Mouse (Mus musculus): ENCODE data around the gene Akap6.
A peak's percentile ranks its signal among the peaks of the same experiment; 100 is the strongest.

The Akap6 gene

DNA sequence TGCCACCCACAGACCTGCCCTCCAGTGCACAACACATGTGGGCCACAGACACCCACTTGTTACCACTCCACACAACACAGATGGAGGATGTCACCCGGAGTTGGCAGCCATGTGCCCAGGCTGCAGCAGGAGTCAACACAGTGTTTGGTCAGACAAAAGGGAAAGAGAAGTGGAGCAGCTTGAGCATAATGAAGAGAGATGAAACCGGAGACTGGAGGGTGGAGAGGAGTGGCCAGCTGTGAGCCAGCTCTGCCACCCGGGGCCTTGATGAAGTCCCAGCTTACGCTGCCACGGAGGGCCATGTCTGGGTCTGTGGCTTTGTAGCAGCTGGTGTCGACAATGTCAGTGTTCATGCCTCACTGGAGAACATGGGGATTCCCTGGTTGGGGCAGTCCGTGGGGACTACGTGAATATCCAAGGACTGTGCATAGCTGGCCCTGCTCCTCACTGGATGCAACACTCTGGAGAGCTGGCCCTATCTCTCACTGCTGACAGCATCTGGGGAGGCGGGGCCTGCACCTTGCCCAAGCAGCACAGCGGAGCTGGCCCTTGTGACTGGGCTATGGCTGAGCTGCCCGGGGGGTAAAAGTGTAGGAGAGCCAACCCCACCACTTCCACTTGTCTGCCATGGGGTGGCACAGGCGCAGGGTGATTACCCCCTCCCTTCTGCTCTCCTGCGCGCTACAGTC lies 148.8 kb downstream of the Akap6 start:
- DNase-seq (ENCODE audit: low read depth, low spot score), result no peak

DNA sequence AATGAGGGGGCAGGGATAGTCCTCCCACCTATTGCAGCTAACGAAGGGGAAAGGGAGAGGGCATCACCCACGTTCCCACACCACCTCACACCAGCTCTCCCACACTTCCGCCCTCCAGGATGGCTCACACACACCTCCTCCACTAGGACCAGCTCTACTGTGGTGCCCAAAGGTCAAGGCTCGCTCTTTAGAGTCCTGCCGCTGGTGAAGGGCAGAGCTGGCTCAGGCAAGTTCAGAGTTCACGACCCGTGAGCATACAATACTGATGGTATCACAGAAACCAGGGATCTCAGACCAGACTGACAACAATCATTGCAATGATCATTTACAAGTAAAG lies 149.3 kb downstream of the Akap6 start:
- no peak for DNase-seq (ENCODE audit: low read depth, low spot score)

DNA sequence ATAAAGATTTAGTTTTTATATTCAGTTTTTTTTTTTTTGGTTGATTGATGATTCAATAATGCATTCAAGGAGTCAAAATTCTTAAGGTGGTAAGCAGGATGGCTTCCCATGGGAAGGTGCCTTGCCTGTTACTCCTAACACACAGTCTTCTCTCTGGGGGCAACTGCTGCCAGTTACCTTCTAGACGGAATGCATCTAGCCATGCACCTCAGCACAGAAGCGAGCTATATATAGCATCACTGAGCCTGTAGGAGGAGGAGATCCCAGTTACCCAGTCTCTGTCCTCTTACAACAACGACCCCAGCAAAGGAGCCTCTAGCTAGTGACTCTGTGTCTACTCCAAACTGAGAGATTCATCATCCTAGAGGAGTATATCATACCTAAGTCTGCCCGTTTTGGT lies 150.1 kb downstream of the Akap6 start:
- DNase-seq (ENCODE audit: low read depth, low spot score), result no peak

DNA sequence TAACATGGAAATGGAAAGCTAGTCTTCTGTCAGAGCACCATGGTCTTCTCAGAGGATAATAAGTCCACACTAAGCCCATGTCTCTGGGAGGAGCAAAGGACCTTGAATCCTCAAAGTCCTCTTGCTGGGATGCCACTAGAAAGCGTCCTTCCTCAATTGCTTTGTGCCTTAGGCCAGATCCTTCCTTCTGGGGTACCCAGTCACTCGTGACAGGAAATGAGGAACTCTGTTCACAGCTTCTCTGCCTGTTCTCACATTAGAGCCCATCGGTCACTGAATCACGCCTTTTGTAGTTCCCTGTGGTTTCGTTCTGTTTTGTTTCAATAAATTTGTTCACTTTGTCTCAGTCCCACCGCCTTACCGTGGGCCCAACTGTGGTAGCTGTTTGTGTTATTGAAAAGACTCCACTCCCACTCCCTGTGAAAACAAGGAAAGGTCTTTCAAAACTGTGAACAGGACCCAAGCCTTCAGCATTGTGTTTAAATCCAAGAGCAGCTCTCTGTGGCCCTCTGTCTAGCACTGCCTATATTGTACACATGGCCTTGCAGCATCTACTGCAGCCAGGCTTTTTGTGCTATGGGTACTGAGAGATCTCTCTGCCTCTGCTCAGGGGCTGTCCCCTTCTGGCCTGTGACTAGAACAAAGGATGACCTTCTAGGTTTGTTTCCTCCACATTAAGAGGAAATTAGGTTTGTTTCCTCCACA lies 151.3 kb downstream of the Akap6 start:
- no peak for DNase-seq (ENCODE audit: low read depth, low spot score)

DNA sequence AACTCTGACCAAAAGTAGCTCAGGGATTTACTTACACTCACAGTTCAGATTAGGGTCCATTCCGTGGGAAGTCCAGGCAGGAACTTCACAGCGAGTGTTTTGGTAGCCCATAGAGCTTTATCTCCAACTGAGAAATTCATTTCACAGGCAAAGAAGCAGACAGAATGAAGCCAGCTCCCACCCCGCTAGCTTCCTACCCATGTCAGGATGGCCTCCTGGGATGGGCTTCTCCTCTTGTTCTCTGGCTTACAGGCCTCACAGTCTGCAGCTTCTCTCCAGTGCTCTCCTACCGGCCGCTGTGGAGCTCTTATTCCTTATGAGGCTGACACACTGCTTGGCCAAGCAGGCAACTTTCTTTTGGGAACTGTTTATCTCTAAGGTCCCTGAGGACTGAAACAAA lies 152.0 kb downstream of the Akap6 start:
- DNase-seq (ENCODE audit: low read depth, low spot score), result no peak

DNA sequence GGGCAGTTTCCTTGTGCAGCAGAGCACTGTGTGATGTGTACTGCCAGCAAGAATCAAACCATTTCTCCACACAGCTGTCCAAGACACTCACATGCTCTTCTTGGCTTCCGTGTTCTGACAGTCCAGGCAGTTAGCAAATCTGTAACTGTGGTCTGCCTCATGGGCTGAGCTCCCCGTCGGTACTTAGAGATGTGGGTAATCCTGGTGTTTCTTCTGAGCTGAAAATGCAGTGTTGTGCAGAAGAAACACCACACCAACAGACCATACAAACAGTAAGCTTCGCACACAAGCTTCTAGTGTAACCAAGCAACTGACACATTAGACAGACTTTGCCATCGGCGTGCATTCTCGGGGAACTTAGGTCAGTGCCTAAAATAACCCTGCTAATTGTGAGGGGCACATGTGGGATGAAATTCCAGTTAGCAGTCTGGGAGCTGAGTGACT lies 155.1 kb downstream of the Akap6 start:
- no peak for DNase-seq (ENCODE audit: low read depth, low spot score)

DNA sequence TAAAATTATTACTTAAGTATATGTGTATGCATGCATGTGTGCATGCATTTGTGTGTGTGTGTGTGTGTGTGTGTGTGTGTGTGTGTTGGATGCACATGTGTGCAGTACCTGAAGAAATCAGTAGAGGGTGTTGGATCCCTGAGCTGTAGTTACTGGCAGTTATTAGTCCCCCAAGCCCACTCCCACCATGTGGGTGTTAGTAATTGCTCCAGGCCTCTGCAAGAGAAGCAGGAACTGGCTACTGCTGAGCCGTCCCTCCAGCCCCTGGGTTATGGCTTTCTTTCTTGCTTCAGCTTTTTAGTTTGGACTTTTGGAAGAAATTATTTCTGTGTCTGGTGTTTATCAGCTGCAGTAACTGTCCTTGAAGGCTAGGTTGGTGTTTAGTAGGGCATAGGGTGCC lies 156.9 kb downstream of the Akap6 start:
- DNase-seq (ENCODE audit: low read depth, low spot score), result no peak

DNA sequence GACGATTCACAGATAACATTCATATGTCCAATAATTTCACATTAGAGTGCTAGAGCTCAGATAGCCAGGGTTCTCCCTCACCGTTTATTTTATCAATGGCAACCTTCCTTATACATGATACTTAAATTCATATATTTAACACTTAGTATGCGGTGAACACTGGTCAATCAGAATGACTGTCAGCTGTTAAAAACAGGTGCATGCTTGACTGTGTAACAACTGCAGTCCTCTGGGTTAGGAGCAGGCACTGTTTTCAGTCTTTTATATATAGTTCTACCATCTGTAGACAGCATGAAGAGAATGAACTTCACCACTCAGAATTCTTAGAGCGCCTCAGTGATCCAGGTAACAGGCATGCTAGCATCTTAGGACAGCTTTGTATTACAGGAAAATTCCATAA lies 158.1 kb downstream of the Akap6 start:
- DNase-seq (ENCODE audit: low read depth, low spot score), result no peak

DNA sequence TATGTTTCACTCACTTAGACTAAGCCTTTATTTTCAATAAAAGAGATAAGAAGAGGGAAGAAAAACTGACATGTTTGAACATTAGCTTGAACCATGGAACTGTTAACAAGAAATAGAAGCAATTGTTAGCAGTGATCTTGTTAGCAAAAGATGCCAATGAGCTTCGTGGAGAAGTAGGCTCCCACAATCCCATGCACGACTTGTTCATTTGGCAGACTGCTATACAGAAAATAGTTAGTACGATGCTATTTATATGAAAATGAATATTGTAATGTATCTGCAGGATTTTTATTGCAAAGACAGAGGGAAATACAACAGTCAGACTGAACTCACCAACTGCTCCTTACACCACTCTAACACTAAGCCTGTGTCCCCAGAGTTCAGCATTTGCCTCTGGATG lies 162.7 kb downstream of the Akap6 start:
- DNase-seq (ENCODE audit: low read depth, low spot score), result no peak

DNA sequence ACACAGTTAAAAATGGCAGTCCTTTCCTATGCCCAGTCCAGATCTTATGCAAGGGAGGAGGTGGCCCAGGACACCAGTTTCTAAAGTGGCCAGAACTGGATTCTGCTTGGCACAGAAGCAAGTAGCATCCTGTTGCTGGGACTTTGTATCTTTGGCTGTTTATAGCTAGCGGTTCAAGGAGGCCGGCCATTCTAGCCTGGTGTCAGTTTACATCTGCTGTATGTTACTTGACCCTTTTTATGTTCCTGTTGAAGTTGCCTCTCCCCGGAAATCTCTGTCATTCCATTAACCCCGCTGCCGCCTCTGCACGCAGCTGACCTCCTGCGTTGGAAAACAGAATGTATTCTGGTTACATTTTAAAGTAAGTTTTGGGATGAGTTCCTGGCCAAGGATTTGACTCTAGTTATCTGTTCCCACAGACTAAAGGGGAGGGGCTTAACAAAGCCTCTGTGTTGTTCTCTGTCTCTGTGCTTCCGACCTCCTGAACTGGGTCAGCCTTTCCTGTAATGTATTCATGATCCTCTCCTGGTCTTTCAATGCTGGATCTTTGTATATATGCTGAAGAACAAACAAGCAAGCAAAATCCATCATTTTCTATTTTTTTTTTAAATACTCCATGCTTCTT lies 168.9 kb downstream of the Akap6 start:
- DNase-seq (ENCODE audit: low read depth, low spot score), result peak; percentile 39

DNA sequence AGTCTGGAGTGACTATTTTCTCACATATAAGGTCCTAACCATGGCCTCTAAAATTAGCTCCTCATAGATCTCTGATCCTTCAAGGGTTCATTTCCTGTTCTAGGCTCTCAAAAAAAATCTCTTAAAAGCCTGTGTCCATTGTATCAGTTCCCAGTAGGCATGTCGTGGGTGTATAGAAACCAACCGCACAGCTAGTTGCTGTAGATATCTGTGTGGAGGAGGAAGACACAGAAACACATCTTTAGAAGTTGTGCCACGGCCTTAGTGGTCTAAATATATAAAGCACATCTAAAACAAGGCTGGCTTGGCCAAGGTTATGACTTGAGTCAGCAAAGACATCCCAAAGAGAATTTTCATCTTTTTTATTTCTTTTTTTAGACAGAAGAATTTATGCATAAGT lies 172.4 kb downstream of the Akap6 start:
- no peak for DNase-seq (ENCODE audit: low read depth, low spot score)

DNA sequence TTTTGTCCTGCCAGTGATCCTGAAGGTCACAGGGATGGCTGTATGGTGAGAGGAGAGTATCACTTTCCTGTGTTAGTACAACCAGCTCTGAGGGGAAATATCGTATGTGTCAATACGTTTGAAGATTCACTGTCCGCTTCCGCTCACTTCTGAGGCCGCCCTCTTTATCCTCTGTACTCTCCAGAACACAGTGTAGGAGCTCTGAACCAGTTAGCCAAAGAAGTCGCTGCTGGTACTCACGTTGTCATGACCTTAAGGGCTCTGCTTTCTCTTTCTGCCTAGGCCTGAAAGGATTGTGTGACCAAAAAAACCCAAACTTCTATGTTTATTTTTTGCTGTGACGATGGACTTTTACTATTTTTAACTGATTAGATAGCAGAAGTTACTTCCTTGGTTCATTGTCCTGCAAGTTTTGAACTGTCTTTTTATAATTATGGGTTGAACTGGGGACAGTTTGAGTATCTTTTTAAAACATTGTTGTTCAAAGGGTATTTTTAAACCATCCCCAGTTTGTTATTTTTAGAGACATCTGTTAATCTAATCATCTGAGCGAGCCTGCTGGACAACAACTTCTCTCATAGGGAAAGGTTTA lies 175.2 kb downstream of the Akap6 start:
- DNase-seq (ENCODE audit: low read depth, low spot score), result no peak

DNA sequence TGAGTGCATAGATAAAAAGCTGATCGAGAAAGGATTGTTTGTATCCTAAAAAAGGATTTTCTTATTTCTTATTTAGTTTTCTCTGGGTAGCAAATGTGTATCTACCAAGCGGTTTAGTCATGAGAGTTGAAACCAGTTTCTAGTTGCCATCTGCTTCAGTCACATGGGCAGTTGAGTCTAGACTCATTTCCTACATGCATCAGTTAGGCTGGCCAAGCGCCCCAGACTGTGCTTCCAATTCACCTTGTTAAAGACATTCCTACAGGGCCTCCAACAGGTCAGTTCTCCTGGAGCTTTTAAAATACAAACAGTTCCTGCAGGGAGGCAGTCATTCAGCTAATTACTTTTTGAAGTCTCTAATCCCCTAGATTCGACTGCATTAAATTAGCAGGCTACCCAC lies 176.9 kb downstream of the Akap6 start:
- no peak for DNase-seq (ENCODE audit: low read depth, low spot score)

DNA sequence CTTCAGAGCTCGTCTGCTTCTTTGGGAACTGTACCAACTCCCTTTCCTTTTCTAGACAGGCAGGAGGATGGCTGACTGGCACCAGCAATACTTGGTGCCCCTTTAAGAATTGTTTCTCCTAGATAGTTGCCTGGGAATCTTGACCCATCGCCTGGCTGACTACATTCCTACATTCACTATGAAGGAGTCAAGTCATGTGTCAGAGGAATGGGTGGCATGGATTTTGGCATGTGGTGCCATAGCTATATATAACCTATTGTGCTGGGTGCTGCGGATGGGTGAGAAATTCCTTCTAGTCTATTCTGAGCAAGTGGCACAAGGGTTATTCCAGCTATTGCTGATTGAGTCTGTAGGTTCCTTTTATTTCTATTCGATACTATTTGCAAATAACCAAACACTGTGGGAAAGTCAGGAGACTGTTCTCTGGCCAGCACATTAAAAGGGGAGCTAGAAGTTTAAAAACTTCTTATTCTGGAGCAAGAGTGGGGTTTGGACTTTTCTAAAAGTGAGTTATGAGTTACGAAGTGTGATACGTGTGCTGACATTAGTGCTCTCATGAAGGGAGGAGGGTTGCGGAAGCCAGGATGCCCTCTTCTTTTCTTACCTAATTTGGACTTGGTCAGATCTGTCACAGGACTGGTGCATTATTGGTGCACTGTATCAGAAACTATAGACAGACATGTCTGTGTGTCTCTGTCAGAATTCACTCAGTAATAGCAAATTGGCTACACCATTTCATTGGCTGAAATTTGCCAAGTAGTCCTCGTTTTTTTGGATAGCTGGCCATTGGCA lies 178.0 kb downstream of the Akap6 start:
- DNase-seq (ENCODE audit: low read depth, low spot score), result no peak

DNA sequence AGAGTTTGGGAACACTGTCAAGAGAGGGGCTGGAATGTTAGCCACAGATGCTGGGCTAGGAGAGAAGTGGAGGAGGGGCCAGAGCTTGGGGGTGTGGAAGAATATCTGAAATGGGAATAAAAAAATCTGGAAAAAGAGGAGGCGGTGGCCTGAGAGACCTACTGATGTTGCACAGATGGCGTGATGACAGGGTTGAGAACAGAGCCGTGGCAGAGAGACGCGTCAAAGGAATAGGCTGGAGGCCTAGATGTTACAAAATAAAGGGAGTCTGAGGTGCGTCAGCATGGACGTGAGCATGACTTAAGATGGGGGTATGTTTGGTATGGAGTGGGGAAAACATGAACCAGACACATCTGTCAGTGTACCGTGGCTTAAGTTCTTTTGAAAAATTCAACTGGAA lies 180.1 kb downstream of the Akap6 start:
- DNase-seq (ENCODE audit: low read depth, low spot score), result no peak

DNA sequence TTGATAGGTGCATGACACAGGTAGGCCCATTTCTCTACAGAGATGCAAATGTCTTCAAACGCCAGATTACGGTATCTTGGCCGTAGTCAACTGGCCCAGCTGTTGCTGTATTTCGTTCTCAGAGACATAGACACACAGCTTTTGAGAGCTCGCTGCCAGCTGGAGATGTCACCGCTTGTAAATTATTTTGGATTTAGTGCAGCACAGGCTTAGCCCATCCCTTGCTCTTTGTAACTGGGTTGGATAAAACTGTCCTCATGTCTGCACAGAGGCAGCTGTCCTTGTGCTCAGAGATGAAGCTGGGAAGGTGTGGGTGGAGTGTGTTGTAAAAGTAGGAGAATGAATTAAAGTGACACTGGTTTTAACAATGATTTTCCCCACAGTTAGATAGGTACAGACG lies 193.3 kb downstream of the Akap6 start:
- DNase-seq (ENCODE audit: low read depth, low spot score), result no peak

DNA sequence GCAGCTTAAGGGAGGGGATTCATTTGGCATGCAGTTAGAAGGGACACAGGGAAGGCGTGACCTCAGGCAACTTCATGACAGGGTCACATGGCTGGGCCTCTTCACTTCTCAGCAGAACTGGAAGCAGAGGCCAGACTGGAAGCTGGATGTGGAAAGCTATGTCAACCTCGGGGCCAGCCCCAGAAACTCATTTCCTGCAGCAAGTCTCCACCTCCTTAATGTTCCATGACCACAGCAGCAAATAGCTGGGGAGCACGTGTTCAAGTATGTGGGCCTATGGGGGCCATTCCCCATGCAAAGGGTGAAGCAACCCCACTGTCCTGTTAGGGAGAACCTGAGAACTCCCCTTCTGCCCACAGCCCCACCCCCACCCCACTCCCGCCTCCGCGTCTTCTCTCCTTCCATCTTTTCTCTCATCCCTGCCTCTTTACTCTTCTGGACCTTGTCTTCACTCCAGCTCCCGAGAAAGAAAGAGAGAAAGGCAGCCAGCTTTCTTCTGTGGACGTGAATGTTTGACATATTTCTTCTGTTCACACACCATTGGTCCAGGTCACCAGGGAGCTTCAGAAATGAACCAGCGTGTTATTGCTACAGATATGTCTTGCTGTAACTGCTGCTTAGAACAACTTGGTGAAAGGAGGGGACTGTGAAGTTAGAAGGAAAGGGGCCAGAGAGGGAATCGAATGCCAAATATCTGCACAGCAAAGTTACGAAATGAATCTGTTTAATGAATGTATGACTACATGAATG lies 194.6 kb downstream of the Akap6 start:
- no peak for DNase-seq (ENCODE audit: low read depth, low spot score)

DNA sequence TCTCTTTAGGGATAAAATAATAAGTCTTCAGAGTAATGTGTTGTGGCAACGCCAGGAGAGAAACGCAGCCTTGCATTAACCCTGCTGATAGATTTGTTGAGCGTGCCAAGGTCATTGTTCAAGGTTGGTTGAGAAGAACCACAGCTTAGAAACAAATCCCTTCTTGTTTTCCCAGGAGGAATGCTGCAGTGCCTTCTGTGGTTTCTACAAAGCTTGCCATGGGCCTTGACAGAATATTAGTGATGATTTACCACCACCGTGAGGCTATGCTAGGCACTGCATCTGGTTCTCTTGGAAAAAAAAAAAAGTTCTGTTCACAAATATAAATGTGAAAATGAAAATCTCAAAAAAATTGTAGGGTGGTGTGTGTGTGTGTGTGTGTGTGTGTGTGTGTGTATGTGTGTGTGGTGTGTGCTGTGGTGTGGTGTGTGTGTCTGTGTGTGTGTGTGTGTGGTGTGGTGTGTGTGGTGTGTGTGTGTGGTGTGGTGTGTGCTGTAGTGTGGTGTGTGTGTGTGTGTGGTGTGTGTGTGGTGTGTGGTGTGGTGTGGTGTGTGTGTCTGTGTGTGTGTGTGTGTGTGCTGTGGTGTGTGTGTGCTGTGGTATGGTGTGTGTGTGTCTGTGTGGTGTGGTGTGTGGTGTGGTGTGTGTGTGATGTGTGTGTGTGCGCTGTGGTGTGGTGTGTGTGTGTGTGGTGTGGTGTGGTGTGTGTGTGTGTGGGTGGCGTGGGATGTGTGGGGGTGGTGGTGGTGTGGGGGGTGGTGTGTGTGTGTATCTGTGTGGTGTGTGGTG lies 196.7 kb downstream of the Akap6 start:
- peak; percentile 72 for DNase-seq (ENCODE audit: low read depth, low spot score)

DNA sequence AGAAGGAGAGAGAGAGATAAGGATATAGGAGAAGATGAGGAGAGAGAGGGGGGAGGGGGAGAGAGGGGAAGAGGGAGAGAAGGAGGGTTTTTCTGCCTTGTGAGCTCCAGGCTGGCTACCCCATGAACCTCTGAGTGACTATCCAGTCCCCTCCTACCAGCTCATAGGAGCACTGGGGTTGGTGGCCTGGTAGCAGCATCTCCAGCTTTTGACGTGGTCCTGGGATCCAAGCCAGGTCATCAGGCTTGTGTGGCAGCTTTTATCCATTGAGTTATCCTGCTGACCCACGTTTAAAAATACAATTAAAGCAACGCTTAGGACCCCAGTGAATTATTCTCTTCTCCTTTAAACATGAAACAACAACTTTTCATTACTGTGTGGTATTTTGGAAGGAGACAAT lies 197.6 kb downstream of the Akap6 start:
- no peak for DNase-seq (ENCODE audit: low read depth, low spot score)

DNA sequence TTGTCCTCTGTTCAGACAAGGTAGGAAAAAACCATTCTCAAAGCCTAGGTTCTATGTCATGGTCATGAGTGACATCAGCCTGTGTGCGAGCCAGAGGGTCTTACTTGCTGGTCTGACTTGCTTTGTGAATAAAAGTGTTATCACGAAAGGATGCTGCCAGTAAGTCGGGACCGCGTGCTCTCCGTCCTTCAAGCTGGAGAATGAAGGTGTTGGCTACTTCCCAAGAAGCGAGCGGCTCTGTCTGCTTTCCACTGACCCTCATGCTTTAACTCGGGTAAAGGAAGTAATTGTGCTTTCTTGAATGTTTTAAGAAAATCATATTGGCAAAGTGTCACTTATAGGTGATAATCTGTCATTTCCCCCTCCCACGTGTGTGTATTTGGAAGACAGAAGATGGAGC lies 198.9 kb downstream of the Akap6 start:
- DNase-seq (ENCODE audit: low read depth, low spot score), result no peak

DNA sequence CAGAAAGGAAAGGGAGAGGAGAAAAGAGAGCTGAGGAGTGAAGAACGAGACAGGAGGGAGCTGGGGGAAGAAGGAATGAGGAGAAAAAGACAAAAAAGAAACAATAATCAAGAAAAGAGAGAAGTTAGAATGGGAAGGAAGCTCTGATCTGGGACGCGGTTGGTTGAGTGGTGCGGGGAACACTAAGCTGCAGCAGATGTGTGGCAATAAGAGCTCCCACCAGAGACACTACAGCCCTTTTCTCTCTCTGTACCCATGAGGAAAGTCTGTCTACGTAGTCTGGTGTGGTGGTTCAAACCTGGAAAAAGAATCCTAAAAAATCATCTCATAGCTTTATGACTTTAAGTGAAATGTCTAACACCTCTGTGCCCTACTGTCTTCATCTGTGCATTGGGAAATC lies 204.9 kb downstream of the Akap6 start:
- DNase-seq (ENCODE audit: low read depth, low spot score), result no peak
